Mouse (Mus musculus): ENCODE measurements around the gene Gpc5. TPM values are rescaled to one million over a fixed set of nuclear protein-coding genes. Genes with fewer than 3 reads are reported as not detected.

Gene Gpc5
- polyA plus RNA-seq, 1 experiment from 2014 or later: 0.29 TPM

DNA sequence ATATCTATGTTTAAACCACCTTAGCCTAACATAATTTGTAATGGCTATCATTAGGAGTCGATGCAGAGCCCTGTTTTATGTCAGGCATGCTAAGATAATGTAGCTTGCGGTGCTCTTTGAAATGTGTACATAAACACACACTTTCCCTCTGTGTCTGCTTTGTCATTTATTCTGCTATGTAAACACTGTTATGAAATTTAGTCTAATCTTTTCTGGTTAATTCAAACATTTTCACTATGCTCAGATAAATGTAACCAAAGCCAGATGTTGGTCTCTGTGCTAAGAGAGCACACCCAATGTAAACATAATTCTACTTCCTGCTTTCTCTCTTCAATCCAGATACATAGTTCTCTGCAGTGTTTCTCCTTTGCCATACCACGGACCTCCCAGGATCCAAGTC is 1256.5 kb downstream of the Gpc5 start:
- ATAC-seq (ENCODE audit: insufficient read depth): peak; percentile 94
- whole genome bisulfite sequencing: 17% methylated on average over 3 of the region's 3 CpGs

GRCm38 (mm10) chr14:116384602-116385001 is 1292.6 kb downstream of the Gpc5 start:
- DNase-seq (no peak), ATAC-seq (ENCODE audit: insufficient read depth) (no peak)
- TF ChIP-seq CTCF (IDR thresholded peaks at IDR 0.05; ENCODE audit: low read depth): no peak
- Histone ChIP-seq H3K4me2 (no peak overlapping the region), H3K36me3 (ENCODE audit: insufficient read depth) (no peaks in the 10 kb centered on the region), H3K4me1 (ENCODE audit: insufficient read depth) (no peaks in the 10 kb centered on the region), H3K4me3 (ENCODE audit: low read depth, low read length) (no peak overlapping the region), H3K27ac (ENCODE audit: low read depth) (no peak overlapping the region), H3K27me3 (ENCODE audit: insufficient read depth, low read length) (no peaks in the 10 kb centered on the region), H3K9me3 (ENCODE audit: low read depth, low read length) (no peaks in the 10 kb centered on the region), H3K9ac (no peak overlapping the region)
- 67% methylated on average over 2 of the region's 2 CpGs for WGBS

More for the DNA sequence above, 1256.5 kb downstream of the Gpc5 start:
- no peak overlapping the region for H3K4me3 ChIP-seq (ENCODE audit: low read depth, low read length)
- no peak overlapping the region for H3K4me2 ChIP-seq
- H3K9ac ChIP-seq: no peak overlapping the region
- peak overlapping the region; percentile 33; the same call in 1 of the 2 replicates for H3K27ac ChIP-seq (ENCODE audit: low read depth)
- TF ChIP-seq CTCF (IDR thresholded peaks at IDR 0.05; ENCODE audit: low read depth): no peak
- H3K9me3 ChIP-seq (ENCODE audit: low read depth, low read length): no peaks in the 10 kb centered on the region
- no peaks in the 10 kb centered on the region for H3K27me3 ChIP-seq (ENCODE audit: insufficient read depth, low read length)
- no peaks in the 10 kb centered on the region for H3K4me1 ChIP-seq (ENCODE audit: insufficient read depth)
- peak; percentile 68 for DNase-seq
- H3K36me3 ChIP-seq (ENCODE audit: insufficient read depth): no peaks in the 10 kb centered on the region

GRCm38 (mm10) chr14:116415511-116415910 is 1323.5 kb downstream of the Gpc5 start:
- ATAC-seq (ENCODE audit: insufficient read depth) (no peak), DNase-seq (no peak)
- Histone ChIP-seq H3K27ac (ENCODE audit: low read depth) (no peak overlapping the region), H3K9me3 (ENCODE audit: low read depth, low read length) (no peaks in the 10 kb centered on the region), H3K4me2 (no peak overlapping the region), H3K4me1 (ENCODE audit: insufficient read depth) (no peaks in the 10 kb centered on the region), H3K9ac (no peak overlapping the region), H3K4me3 (ENCODE audit: low read depth, low read length) (no peak overlapping the region), H3K36me3 (ENCODE audit: insufficient read depth) (no peaks in the 10 kb centered on the region), H3K27me3 (ENCODE audit: insufficient read depth, low read length) (no peaks in the 10 kb centered on the region)
- no peak for TF ChIP-seq CTCF (IDR thresholded peaks at IDR 0.05; ENCODE audit: low read depth)
- WGBS: 79% methylated on average over 3 of the region's 3 CpGs

DNA sequence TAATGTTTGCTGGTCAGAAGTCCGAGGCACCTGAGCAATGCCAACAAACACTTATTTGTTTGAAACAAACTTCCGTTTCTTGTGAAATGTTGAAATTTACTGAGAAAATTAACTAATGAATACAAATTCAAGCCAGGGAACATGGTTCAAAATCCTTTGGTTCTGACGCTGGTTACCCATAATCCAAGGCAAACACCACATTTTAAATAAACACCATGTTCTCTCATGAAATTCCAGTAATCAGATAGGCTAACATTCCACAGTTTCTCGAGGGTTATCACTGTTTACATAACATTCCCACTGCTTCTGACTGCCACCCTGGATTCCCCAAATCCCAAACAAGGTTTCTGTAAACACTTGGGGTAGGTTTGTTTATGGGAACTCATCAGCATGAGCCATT is 1356.2 kb downstream of the Gpc5 start:
- H3K4me1 ChIP-seq (ENCODE audit: insufficient read depth): 0 out of 2 replicates have a peak, but pooled peaks cover 4% of the 10 kb centered on the region
- no peak overlapping the region for H3K4me3 ChIP-seq (ENCODE audit: low read depth, low read length)
- H3K27me3 ChIP-seq (ENCODE audit: insufficient read depth, low read length): no peaks in the 10 kb centered on the region
- no peaks in the 10 kb centered on the region for H3K36me3 ChIP-seq (ENCODE audit: insufficient read depth)
- H3K9ac ChIP-seq: no peak overlapping the region
- H3K9me3 ChIP-seq (ENCODE audit: low read depth, low read length): no peaks in the 10 kb centered on the region
- no peak overlapping the region for H3K27ac ChIP-seq (ENCODE audit: low read depth)
- TF ChIP-seq CTCF (IDR thresholded peaks at IDR 0.05; ENCODE audit: low read depth): no peak
- no peak for DNase-seq
- ATAC-seq (ENCODE audit: insufficient read depth): no peak
- no peak overlapping the region for H3K4me2 ChIP-seq
- 14% methylated on average over 4 of the region's 4 CpGs for WGBS

GRCm38 (mm10) chr14:116453356-116453755 is 1361.3 kb downstream of the Gpc5 start:
- Histone ChIP-seq H3K27ac (ENCODE audit: low read depth) (no peak overlapping the region), H3K4me2 (no peak overlapping the region), H3K9me3 (ENCODE audit: low read depth, low read length) (no peaks in the 10 kb centered on the region), H3K4me3 (ENCODE audit: low read depth, low read length) (no peak overlapping the region), H3K36me3 (ENCODE audit: insufficient read depth) (no peaks in the 10 kb centered on the region), H3K9ac (no peak overlapping the region), H3K27me3 (ENCODE audit: insufficient read depth, low read length) (no peaks in the 10 kb centered on the region), H3K4me1 (ENCODE audit: insufficient read depth) (0 out of 2 replicates have a peak, but pooled peaks cover 3% of the 10 kb centered on the region)
- no peak for TF ChIP-seq CTCF (IDR thresholded peaks at IDR 0.05; ENCODE audit: low read depth)
- WGBS: 72% methylated on average over 3 of the region's 3 CpGs
- ATAC-seq (ENCODE audit: insufficient read depth) (no peak), DNase-seq (no peak)

DNA sequence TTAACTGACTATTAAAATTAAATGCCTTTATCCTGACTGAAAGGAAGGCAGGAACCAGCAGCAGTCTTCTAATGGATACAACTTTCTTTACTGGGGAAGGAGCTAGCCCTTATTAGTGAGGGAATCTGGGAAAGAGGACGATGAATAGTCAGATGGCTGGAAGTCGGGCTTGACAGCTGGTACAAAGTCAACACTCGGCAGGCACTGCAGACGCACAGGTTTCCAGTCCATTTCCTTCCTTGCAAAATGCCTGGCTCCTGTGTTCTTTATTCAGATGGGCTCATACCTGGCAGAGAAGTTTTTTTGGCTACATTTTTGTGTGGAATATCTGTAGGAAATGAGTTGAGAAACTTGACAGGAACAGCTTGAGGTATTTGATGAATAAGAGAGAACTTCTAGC is 1364.2 kb downstream of the Gpc5 start:
- Histone ChIP-seq H3K4me1 (ENCODE audit: insufficient read depth) (no peaks in the 10 kb centered on the region), H3K9me3 (ENCODE audit: low read depth, low read length) (no peaks in the 10 kb centered on the region), H3K9ac (no peak overlapping the region), H3K27me3 (ENCODE audit: insufficient read depth, low read length) (no peaks in the 10 kb centered on the region), H3K27ac (ENCODE audit: low read depth) (no peak overlapping the region), H3K4me3 (ENCODE audit: low read depth, low read length) (no peak overlapping the region), H3K36me3 (ENCODE audit: insufficient read depth) (no peaks in the 10 kb centered on the region), H3K4me2 (no peak overlapping the region)
- WGBS: 33% methylated on average over 4 of the region's 4 CpGs
- no peak for ATAC-seq (ENCODE audit: insufficient read depth)
- TF ChIP-seq CTCF (IDR thresholded peaks at IDR 0.05; ENCODE audit: low read depth): no peak
- DNase-seq: no peak

DNA sequence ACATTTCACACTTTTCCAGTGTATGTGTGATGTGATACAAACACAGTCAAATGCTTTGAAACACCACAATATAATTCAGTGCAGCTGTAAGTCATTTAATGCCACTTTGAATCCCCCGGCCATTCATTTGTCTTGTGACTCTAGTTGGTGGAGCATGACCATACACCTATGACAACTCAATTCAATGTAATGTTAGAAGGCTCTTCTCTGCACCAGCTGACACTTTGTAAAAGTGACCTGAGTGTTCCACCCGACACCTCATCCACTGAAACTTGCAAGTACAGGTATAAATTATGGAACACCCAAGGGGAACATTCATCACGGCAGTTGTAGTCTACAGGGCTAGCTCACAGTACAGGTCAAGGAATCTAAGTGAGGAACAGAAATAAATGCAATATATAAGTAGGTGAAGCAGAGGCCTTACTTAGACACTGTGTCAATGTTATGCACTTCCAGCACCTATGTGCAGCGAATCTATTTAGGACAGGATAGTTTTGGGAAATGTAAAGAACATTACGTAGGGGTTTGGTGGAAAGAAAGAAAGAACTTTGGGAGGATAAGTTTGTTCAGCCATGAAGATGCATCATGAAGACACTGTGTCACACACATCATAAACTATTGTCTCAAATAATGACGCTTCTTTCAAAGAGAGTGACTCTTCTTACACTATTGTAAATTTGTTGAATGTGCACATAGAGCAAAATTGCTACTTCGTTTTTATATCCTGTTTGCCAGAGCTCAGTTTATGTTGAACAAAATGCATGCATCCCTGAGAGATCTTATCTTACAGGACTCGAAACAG is 1381.6 kb downstream of the Gpc5 start:
- no peaks in the 10 kb centered on the region for H3K4me1 ChIP-seq (ENCODE audit: insufficient read depth)
- H3K4me3 ChIP-seq (ENCODE audit: low read depth, low read length): no peak overlapping the region
- ATAC-seq (ENCODE audit: insufficient read depth) (no peak), DNase-seq (peak; percentile 17)
- no peaks in the 10 kb centered on the region for H3K27me3 ChIP-seq (ENCODE audit: insufficient read depth, low read length)
- WGBS: 81% methylated on average over 8 of the region's 8 CpGs
- H3K27ac ChIP-seq (ENCODE audit: low read depth): no peak overlapping the region
- TF ChIP-seq CTCF (IDR thresholded peaks at IDR 0.05; ENCODE audit: low read depth): no peak
- no peaks in the 10 kb centered on the region for H3K36me3 ChIP-seq (ENCODE audit: insufficient read depth)
- H3K9me3 ChIP-seq (ENCODE audit: low read depth, low read length): no peaks in the 10 kb centered on the region
- no peak overlapping the region for H3K9ac ChIP-seq
- no peak overlapping the region for H3K4me2 ChIP-seq

Measured in lung, embryonic 14.5 days (tissue).